Mouse (Mus musculus) stomach, adult 2 months (tissue): ENCODE measurements around the gene Znrf2. TPM values are rescaled to one million over a fixed set of nuclear protein-coding genes. Genes with fewer than 3 reads are reported as not detected.

ENCODE experiments used
- polyA plus RNA-seq: library from polyadenylated mRNA; depleted of rRNA; stranded (reverse); fragments of >200 nt; gene quantifications from 2 replicates; pipeline ENCODE4 v1.2.3, GENCODE M21; 2012; rRNA removed

The Znrf2 gene
- polyA plus RNA-seq = 11.4 and 11.6 TPM in 2 replicates

DNA sequence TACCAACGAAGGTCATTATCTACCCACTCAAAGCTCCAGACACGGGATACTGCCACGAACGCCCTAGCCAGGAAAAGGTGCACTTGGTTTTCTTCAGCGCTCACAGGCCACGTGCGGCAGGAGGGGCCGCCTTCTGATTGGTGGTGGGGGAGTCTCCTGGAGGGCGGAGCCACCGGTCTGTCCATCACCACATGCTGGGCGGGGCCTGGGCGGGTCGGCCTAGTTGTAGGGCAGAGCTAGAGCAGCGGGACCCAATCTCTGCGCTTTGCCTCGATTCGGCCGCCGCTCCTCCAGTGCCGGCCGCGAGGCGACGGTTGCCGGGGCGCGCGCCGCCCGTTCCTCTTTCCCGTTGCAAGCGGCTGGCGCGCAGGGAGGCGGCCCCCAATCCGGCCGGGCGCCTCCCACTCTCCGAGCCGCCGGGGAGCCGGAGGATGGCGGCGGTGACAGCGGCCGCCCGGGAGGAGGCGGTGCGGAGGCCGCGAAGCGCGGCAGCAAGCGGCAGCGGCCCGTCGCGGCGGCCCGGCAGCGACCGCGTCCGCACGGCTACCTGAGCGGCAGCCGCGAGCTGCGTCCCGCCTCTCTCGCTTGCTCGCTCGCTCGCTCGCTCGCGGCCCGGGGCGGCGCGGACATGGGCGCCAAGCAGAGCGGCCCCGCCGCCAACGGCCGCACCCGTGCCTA is at the start of gene Znrf2:
Gene Znrf2 (plus strand): TSS at position 529 of the 678 bp plus-strand sequence.

Other genes with a start within 250 kb of the Znrf2 start
- gene Plekha8, start 221.8 kb upstream of the Znrf2 start, polyA plus RNA-seq = 1.8 TPM in 2 replicates
- gene Fkbp14, start 219.6 kb upstream of the Znrf2 start, polyA plus RNA-seq = 0.58 and 0.62 TPM in 2 replicates
- gene Mturn, start 135.3 kb upstream of the Znrf2 start, polyA plus RNA-seq = 4.0 and 6.0 TPM in 2 replicates
- gene Nod1, start 155.7 kb downstream of the Znrf2 start, polyA plus RNA-seq = 11.1 and 13.7 TPM in 2 replicates
- 0.60 and 2.3 TPM in 2 replicates for gene Ggct, start 176.0 kb downstream of the Znrf2 start, polyA plus RNA-seq
- gene Gars, start 221.1 kb downstream of the Znrf2 start, polyA plus RNA-seq = 16.8 and 29.5 TPM in 2 replicates